Mouse (Mus musculus) gastrocnemius, postnatal 4 days (tissue): ENCODE data around the gene Sfpq. TPM values are rescaled to one million over a fixed set of nuclear protein-coding genes. Genes with fewer than 3 reads are reported as not detected.

Source experiments
- total RNA-seq, 2 experiments: library from RNA; stranded (reverse); gene quantifications; 2 replicates each; pipeline ENCODE4 v1.2.3; 2021

Gene Sfpq
- total RNA-seq, 2 experiments from 2014 or later: 171 to 250 TPM

Other genes with a start within 250 kb of the Sfpq start
- gene Zmym4, start 53.2 kb upstream of the Sfpq start, total RNA-seq: 10 to 100 TPM; 39.7 to 41.6 TPM
- gene Zmym1, start 39.8 kb downstream of the Sfpq start, total RNA-seq: 1 to 10 TPM; 6.8 to 6.9 TPM
- 10 to 100 TPM; 12.4 to 12.7 TPM for gene Zmym6, start 56.1 kb downstream of the Sfpq start, total RNA-seq
- 1 to 10 TPM; 1.0 to 3.4 TPM for gene Tmem35b, start 102.4 kb downstream of the Sfpq start, total RNA-seq
- 1 to 10 TPM; 1.2 to 1.7 TPM for gene Dlgap3, start 147.9 kb downstream of the Sfpq start, total RNA-seq
- 10 to 100 TPM; 31.7 to 35.6 TPM for gene Smim12, start 222.5 kb downstream of the Sfpq start, total RNA-seq